Mouse (Mus musculus) CH12.LX (cell line): Measurements from ENCODE around the gene Col5a1. TPM values are rescaled to one million over a fixed set of nuclear protein-coding genes. Genes with fewer than 3 reads are reported as not detected.

Source experiments
- DNase-seq: peaks from one replicate; pipeline ENCODE4 v3.0.0-alpha.2; 2013; ENCODE audit errors: extremely low read depth
- H3K27ac ChIP-seq: 2 replicates; pipeline ENCODE4 v1.5.1; 2012; ENCODE audit warnings: low read depth, mild to moderate bottlenecking, control low read depth, moderate library complexity; ENCODE audit not compliant: insufficient read depth
- H3K27me3 ChIP-seq: replicated peaks from 2 replicates; pipeline ENCODE3; 2012; ENCODE audit warnings: inconsistent platforms
- H3K36me3 ChIP-seq, 2 experiments: replicated peaks in 1 of 2; 2 replicates each; pipeline versions ENCODE3 to v1.6.1; 2012; ENCODE audit warnings: inconsistent platforms in 1 of 2, low read length in 1 of 2, mild to moderate bottlenecking in 1 of 2, mixed read lengths in 1 of 2, moderate library complexity in 1 of 2; ENCODE audit not compliant: control insufficient read depth in 1 of 2, insufficient read depth in 1 of 2
- H3K4me1 ChIP-seq, 2 experiments: 2 replicates each; pipeline ENCODE4 v1.6.1; 2012; ENCODE audit warnings: inconsistent platforms in 1 of 2, moderate library complexity in 1 of 2; ENCODE audit not compliant: insufficient read depth in 2 of 2, control insufficient read depth in 1 of 2
- H3K4me2 ChIP-seq: 2 replicates; pipeline ENCODE4 v1.6.1; 2012; ENCODE audit warnings: low read depth, mild to moderate bottlenecking, control low read depth; ENCODE audit not compliant: poor library complexity, insufficient read depth, severe bottlenecking
- H3K4me3 ChIP-seq, 3 experiments: fragments of 150-350 bp in 1 of 3; sonication (generic) in 1 of 3; replicated peaks in 1 of 3; 2 replicates each; pipeline versions ENCODE3 to v1.5.1; 2011 to 2012; ENCODE audit warnings: low read depth in 2 of 3, low read length in 2 of 3, mild to moderate bottlenecking in 2 of 3, moderate library complexity in 2 of 3, control low read depth in 1 of 3, improper control_type of control experiment in 1 of 3, inconsistent platforms in 1 of 3, mixed read lengths in 1 of 3; ENCODE audit not compliant: poor library complexity in 1 of 3
- H3K79me2 ChIP-seq: replicated peaks from 2 replicates; pipeline ENCODE4 v1.6.1; 2012; ENCODE audit warnings: mild to moderate bottlenecking, moderate library complexity; ENCODE audit not compliant: control insufficient read depth, poor library complexity, insufficient read depth, severe bottlenecking; ENCODE audit errors: extremely low read depth
- H3K9ac ChIP-seq: 2 replicates; pipeline ENCODE4 v1.6.1; 2012; ENCODE audit warnings: low read depth, mild to moderate bottlenecking, control low read depth, moderate library complexity; ENCODE audit not compliant: insufficient read depth
- H3K9me3 ChIP-seq: replicated peaks from 2 replicates; pipeline ENCODE3; 2012; ENCODE audit warnings: low read length, inconsistent platforms, mixed read lengths
- CHD2 ChIP-seq: IDR thresholded peaks from 2 replicates; pipeline ENCODE4 v1.6.1; 2011; ENCODE audit warnings: low read length, improper control_type of control experiment
- ELF1 ChIP-seq: IDR thresholded peaks from 2 replicates; pipeline ENCODE4 v1.6.1; 2014; ENCODE audit warnings: low read depth, mild to moderate bottlenecking, inconsistent platforms, low read length, improper control_type of control experiment
- GABPA ChIP-seq: IDR thresholded peaks from 2 replicates; pipeline ENCODE4 v1.6.1; 2012; ENCODE audit warnings: low read depth, low read length, improper control_type of control experiment, inconsistent platforms; ENCODE audit not compliant: insufficient replicate concordance
- HCFC1 ChIP-seq: IDR thresholded peaks from 2 replicates; pipeline ENCODE4 v1.6.1; 2012; ENCODE audit warnings: low read depth, mild to moderate bottlenecking, inconsistent platforms, low read length, improper control_type of control experiment
- JUN ChIP-seq: IDR thresholded peaks from 2 replicates; pipeline ENCODE4 v1.6.1; 2011; ENCODE audit warnings: low read depth, mild to moderate bottlenecking, low read length, improper control_type of control experiment, moderate library complexity; ENCODE audit not compliant: insufficient read depth
- KAT2A ChIP-seq: IDR thresholded peaks from 2 replicates; pipeline ENCODE4 v1.6.1; 2012; ENCODE audit warnings: low read length, improper control_type of control experiment, inconsistent platforms; ENCODE audit not compliant: insufficient replicate concordance
- MEF2A ChIP-seq: IDR thresholded peaks from 2 replicates; pipeline ENCODE4 v1.6.1; 2014; ENCODE audit warnings: low read depth, mild to moderate bottlenecking, inconsistent platforms, low read length, improper control_type of control experiment, borderline replicate concordance
- MYC ChIP-seq: IDR thresholded peaks from 2 replicates; pipeline ENCODE4 v1.6.1; 2011; ENCODE audit warnings: low read depth, mild to moderate bottlenecking, improper control_type of control experiment, low read length
- NELFE ChIP-seq: IDR thresholded peaks from 2 replicates; pipeline ENCODE4 v1.6.1; 2011; ENCODE audit warnings: low read depth, low read length, improper control_type of control experiment
- NRF1 ChIP-seq: IDR thresholded peaks from 2 replicates; pipeline ENCODE4 v1.6.1; 2014; ENCODE audit warnings: low read depth, mild to moderate bottlenecking, inconsistent platforms, low read length, improper control_type of control experiment, moderate library complexity
- PAX5 ChIP-seq: IDR thresholded peaks from 2 replicates; pipeline ENCODE4 v1.6.1; 2012; ENCODE audit warnings: low read length, inconsistent platforms, mixed read lengths
- POLR2A ChIP-seq: IDR thresholded peaks from 2 replicates; pipeline ENCODE4 v1.6.1; 2011; ENCODE audit warnings: low read depth, mild to moderate bottlenecking, improper control_type of control experiment, low read length
- POLR2AphosphoS2 ChIP-seq: IDR thresholded peaks from 2 replicates; pipeline ENCODE4 v1.6.1; 2011; ENCODE audit warnings: low read depth, low read length, improper control_type of control experiment
- RAD21 ChIP-seq: IDR thresholded peaks from 2 replicates; pipeline ENCODE4 v1.6.1; 2011; ENCODE audit warnings: low read depth, mild to moderate bottlenecking, low read length, improper control_type of control experiment, moderate library complexity
- SIN3A ChIP-seq: IDR thresholded peaks from 2 replicates; pipeline ENCODE4 v1.6.1; 2012; ENCODE audit warnings: low read length, improper control_type of control experiment, inconsistent platforms
- TCF12 ChIP-seq: IDR thresholded peaks from 2 replicates; pipeline ENCODE4 v1.6.1; 2014; ENCODE audit warnings: low read depth, mild to moderate bottlenecking, inconsistent platforms, low read length, improper control_type of control experiment
- USF1 ChIP-seq: IDR thresholded peaks from 2 replicates; pipeline ENCODE4 v1.6.1; 2014; ENCODE audit warnings: low read depth, mild to moderate bottlenecking, inconsistent platforms, low read length, improper control_type of control experiment
- ZKSCAN1 ChIP-seq: IDR thresholded peaks from 2 replicates; pipeline ENCODE4 v1.6.1; 2012; ENCODE audit warnings: low read depth, inconsistent platforms, low read length, improper control_type of control experiment, borderline replicate concordance
- ZNF384 ChIP-seq: IDR thresholded peaks from 2 replicates; pipeline ENCODE4 v1.6.1; 2012; ENCODE audit warnings: low read depth, low read length, improper control_type of control experiment, inconsistent platforms
- dilution Hi-C: fragments of 300-500 bp; cut with MboI; formaldehyde crosslinking; loops from 2 replicates; pipeline ENCODE4 v1.14.3; 2020; ENCODE audit warnings: low sequenced_read_pairs; ENCODE audit not compliant: extremely low pct_unique_long_range_greater_than_20kb, extremely low pct_ligation_motif_present
- in situ Hi-C: fragments of 300-500 bp; cut with MboI; formaldehyde crosslinking; loops from 3 replicates; pipeline ENCODE4 v1.14.3; 2019; ENCODE audit warnings: low sequenced_read_pairs, low pct_ligation_motif_present, low pct_unique_long_range_greater_than_20kb, mixed read lengths
- polyA plus RNA-seq: library from polyadenylated mRNA; unstranded; fragments of >175 nt; gene quantifications from 2 replicates; pipeline ENCODE4 v1.2.1, GENCODE M21; 2012; ENCODE audit warnings: low read depth; ENCODE audit not compliant: insufficient read length
- total RNA-seq, 2 experiments: library from RNA; depleted of rRNA; stranded (reverse); fragments of 300-350 nt in 1 of 2; fragments of >200 nt in 1 of 2; gene quantifications; 2 replicates each; pipeline ENCODE4 v1.2.3; 2012 to 2014

The Col5a1 gene
- total and polyA plus RNA-seq, 3 experiments = 0.04 TPM; not detected in 2

DNA sequence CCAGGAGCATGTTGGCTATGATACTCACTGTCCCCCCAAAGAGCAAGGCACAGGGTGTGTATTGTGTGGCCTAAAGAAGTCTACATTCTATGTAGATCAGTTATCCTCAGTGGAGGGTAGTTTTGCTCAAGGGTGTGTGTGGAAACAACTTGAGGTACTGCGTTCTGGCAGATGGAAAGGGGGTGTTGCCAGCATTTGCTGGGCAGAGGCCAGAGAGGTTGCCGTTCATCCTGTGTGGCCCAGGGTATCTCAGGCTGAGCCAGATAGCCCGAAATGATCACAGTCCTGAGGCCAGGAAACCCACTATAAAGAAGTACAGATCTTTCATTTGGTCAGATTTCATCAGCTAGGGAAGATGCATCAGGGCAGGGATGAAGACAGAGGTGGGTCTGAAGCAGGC lies 13.9 kb upstream of the Col5a1 start:
- Histone ChIP-seq H3K4me3 (no peak overlapping the region), H3K4me2 (no peak overlapping the region), H3K79me2 (no peaks in the 10 kb centered on the region), H3K9me3 (no peaks in the 10 kb centered on the region), H3K4me1 (no peaks in the 10 kb centered on the region), H3K36me3 (no peaks in the 10 kb centered on the region), H3K27ac (no peak overlapping the region), H3K9ac (no peak overlapping the region), H3K27me3 (peaks cover 93% of the 10 kb centered on the region)
- dilution Hi-C loops (no loop called here), in situ Hi-C loops (no loop called here)
- no peak for DNase-seq
- TF ChIP-seq PAX5 (no peak), ZKSCAN1 (no peak), ELF1 (no peak), SIN3A (no peak), RAD21 (no peak), NELFE (no peak)

DNA sequence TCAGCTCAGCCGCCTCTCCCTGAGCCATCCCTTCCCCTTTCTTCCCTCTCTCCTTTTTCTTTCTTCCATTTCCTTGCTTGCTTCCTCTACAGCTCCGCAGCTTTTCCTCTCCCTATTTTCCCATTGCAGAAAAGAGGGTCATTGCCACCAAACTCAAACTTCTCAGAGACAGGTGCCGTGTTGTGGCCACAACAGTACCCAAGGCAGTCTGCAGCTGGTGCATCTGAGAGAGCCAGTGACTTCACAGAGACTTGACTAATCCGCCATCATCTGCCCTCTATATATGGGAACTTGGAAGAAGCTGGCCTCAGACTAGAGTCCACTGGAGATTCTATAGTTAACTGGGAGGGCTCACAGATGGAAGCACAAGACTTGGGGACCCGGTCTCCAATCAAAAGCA lies 13.2 kb upstream of the Col5a1 start:
- Histone ChIP-seq H3K4me2 (no peak overlapping the region), H3K9ac (no peak overlapping the region), H3K27me3 (peaks cover 89% of the 10 kb centered on the region), H3K4me3 (no peak overlapping the region), H3K4me1 (no peaks in the 10 kb centered on the region), H3K27ac (no peak overlapping the region), H3K79me2 (no peaks in the 10 kb centered on the region), H3K9me3 (no peaks in the 10 kb centered on the region), H3K36me3 (no peaks in the 10 kb centered on the region)
- TF ChIP-seq HCFC1 = no peak
- no peak for TF ChIP-seq NRF1
- no peak for TF ChIP-seq SIN3A
- TF ChIP-seq CHD2 = no peak
- no peak for TF ChIP-seq KAT2A
- no peak for TF ChIP-seq ZNF384
- no peak for TF ChIP-seq GABPA
- TF ChIP-seq USF1 = no peak
- no peak for TF ChIP-seq NELFE
- no peak for TF ChIP-seq POLR2A
- no peak for TF ChIP-seq TCF12
- no peak for DNase-seq
- in situ Hi-C loops = no loop called here
- dilution Hi-C loops = no loop called here

DNA sequence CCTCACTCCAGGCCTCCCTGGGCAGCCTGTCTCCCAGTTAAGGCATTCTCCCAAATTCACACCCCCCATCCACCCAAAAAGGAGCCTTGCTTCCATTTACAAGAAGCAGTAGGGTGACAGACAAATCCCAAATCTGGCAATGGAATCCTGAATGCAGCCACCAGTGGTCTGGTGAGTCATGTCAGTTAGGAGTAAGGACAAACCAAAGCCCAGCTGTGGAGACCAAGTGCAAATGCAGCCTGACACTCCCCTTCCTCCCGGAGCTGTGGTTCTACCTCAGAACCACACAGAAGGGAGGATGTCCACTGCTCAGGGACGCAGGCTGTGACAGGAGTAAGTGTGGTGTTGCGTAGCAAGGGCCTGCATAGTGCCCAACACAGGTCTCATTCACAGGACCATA lies 11.6 kb upstream of the Col5a1 start:
- H3K27me3 ChIP-seq = peaks cover 89% of the 10 kb centered on the region
- H3K79me2 ChIP-seq = no peaks in the 10 kb centered on the region
- no peak overlapping the region for H3K9ac ChIP-seq
- H3K9me3 ChIP-seq = peaks cover 6% of the 10 kb centered on the region
- no peaks in the 10 kb centered on the region for H3K4me1 ChIP-seq
- no peak overlapping the region for H3K4me2 ChIP-seq
- dilution Hi-C loops = no loop called here
- no peak overlapping the region for H3K4me3 ChIP-seq
- H3K27ac ChIP-seq = no peak overlapping the region
- in situ Hi-C loops = no loop called here
- H3K36me3 ChIP-seq = no peaks in the 10 kb centered on the region
- DNase-seq = no peak
- TF ChIP-seq KAT2A (no peak), HCFC1 (no peak), MEF2A (no peak), JUN (no peak), POLR2AphosphoS2 (no peak), ELF1 (no peak), MYC (no peak)
